Mouse (Mus musculus) embryonic facial prominence, embryonic 15.5 days (tissue): Measurements from ENCODE around the gene Ttll13. TPM values are rescaled to one million over a fixed set of nuclear protein-coding genes. Genes with fewer than 3 reads are reported as not detected.

ENCODE experiments used
- ATAC-seq: fragments of 200-750 bp; cut with Nextera tagmentation; 2 replicates; pipeline ENCODE4 v1.8.0; 2017; ENCODE audit warnings: low read depth, moderate TSS enrichment; ENCODE audit not compliant: insufficient number of reproducible peaks, low FRiP score, low TSS enrichment
- H3K27ac ChIP-seq: fragments of 300-500 bp; sonication (generic); replicated peaks from 2 replicates; pipeline ENCODE4 v1.5.1; 2015; ENCODE audit warnings: mild to moderate bottlenecking, inconsistent platforms
- H3K27me3 ChIP-seq: fragments of 300-500 bp; sonication (generic); 2 replicates; pipeline ENCODE4 v1.6.1; 2015; ENCODE audit warnings: inconsistent platforms
- H3K36me3 ChIP-seq: fragments of 300-500 bp; sonication (generic); 2 replicates; pipeline ENCODE4 v1.6.1; 2015; ENCODE audit warnings: mild to moderate bottlenecking, inconsistent platforms
- H3K4me1 ChIP-seq: fragments of 300-500 bp; sonication (generic); 2 replicates; pipeline ENCODE4 v1.6.1; 2015; ENCODE audit warnings: inconsistent platforms
- H3K4me2 ChIP-seq: fragments of 300-500 bp; sonication (generic); replicated peaks from 2 replicates; pipeline ENCODE4 v1.6.1; 2015; ENCODE audit warnings: mild to moderate bottlenecking, inconsistent platforms
- H3K4me3 ChIP-seq: fragments of 300-500 bp; sonication (generic); replicated peaks from 2 replicates; pipeline ENCODE4 v1.5.1; 2015; ENCODE audit warnings: mild to moderate bottlenecking, inconsistent platforms
- H3K9ac ChIP-seq: fragments of 300-500 bp; sonication (generic); 2 replicates; pipeline ENCODE4 v1.6.1; 2015; ENCODE audit warnings: inconsistent platforms
- H3K9me3 ChIP-seq: fragments of 300-500 bp; sonication (generic); replicated peaks from 2 replicates; pipeline ENCODE4 v1.6.1; 2016; ENCODE audit warnings: inconsistent platforms
- WGBS: fragments of 180-500 bp; shearing (Covaris S2); methylation state at CpG from one replicate; pipeline ENCODE4 v1.1.7; 2015; 5-methylcytosine and 5-hydroxymethylcytosine counted together
- polyA plus RNA-seq: library from polyadenylated mRNA; unstranded; fragments of >200 nt; fragmentation: Nextera tagmentation; extraction: Ambion mirVana; gene quantifications from 2 replicates; pipeline ENCODE4 v1.2.1, GENCODE M21; 2015

Ttll13 gene
- polyA plus RNA-seq, 1 experiment from 2014 or later: 1.6 TPM

- H3K9me3 ChIP-seq: no peaks in the 10 kb centered on the region
- H3K36me3 ChIP-seq: 0 out of 2 replicates have a peak, but pooled peaks cover 3% of the 10 kb centered on the region
- H3K27me3 ChIP-seq: no peaks in the 10 kb centered on the region
- WGBS: 56% methylated on average over 12 of the region's 12 CpGs
- no peak overlapping the region for H3K9ac ChIP-seq
- no peak overlapping the region for H3K27ac ChIP-seq
- peaks cover 95% of the 10 kb centered on the region for H3K4me1 ChIP-seq
- H3K4me2 ChIP-seq: no peak overlapping the region
- no peak for ATAC-seq
- no peak overlapping the region for H3K4me3 ChIP-seq
These were observed 42.5 kb upstream of the Ttll13 start for GRCm38 (mm10) chr7:80203638-80204096.

- H3K4me1 ChIP-seq: peaks cover 96% of the 10 kb centered on the region
- H3K36me3 ChIP-seq: 0 out of 2 replicates have a peak, but pooled peaks cover 3% of the 10 kb centered on the region
- no peak overlapping the region for H3K4me3 ChIP-seq
- 69% methylated on average over 4 of the region's 4 CpGs for WGBS
- H3K4me2 ChIP-seq: no peak overlapping the region
- H3K9ac ChIP-seq: no peak overlapping the region
- peak overlapping the region; percentile 14; the same call in 1 of the 2 replicates for H3K27ac ChIP-seq
- H3K9me3 ChIP-seq: no peaks in the 10 kb centered on the region
- H3K27me3 ChIP-seq: no peaks in the 10 kb centered on the region
- ATAC-seq: no peak
These were observed 41.8 kb upstream of the Ttll13 start for GRCm38 (mm10) chr7:80204362-80204761.

GRCm38 (mm10) chr7:80204961-80205360, 41.2 kb upstream of the Ttll13 start:
- no peak for ATAC-seq
- Histone ChIP-seq H3K27ac (0 out of 2 replicates have a peak overlapping the region, but pooled peaks have one; percentile 7), H3K9ac (no peak overlapping the region), H3K4me1 (peaks cover 96% of the 10 kb centered on the region), H3K36me3 (0 out of 2 replicates have a peak, but pooled peaks cover 3% of the 10 kb centered on the region), H3K4me3 (no peak overlapping the region), H3K4me2 (no peak overlapping the region), H3K27me3 (no peaks in the 10 kb centered on the region), H3K9me3 (no peaks in the 10 kb centered on the region)
- WGBS: 52% methylated on average over 7 of the region's 7 CpGs

- 76% methylated on average over 12 of the region's 12 CpGs for WGBS
- H3K9me3 ChIP-seq: no peaks in the 10 kb centered on the region
- no peak overlapping the region for H3K4me2 ChIP-seq
- H3K27ac ChIP-seq: peak overlapping the region; percentile 89; the same call in 1 of the 2 replicates
- H3K27me3 ChIP-seq: no peaks in the 10 kb centered on the region
- H3K4me3 ChIP-seq: no peak overlapping the region
- no peak for ATAC-seq
- H3K9ac ChIP-seq: no peak overlapping the region
- peaks cover 90% of the 10 kb centered on the region for H3K4me1 ChIP-seq
- H3K36me3 ChIP-seq: 0 out of 2 replicates have a peak, but pooled peaks cover 3% of the 10 kb centered on the region
These were observed 40.2 kb upstream of the Ttll13 start for GRCm38 (mm10) chr7:80205705-80206589.

GRCm38 (mm10) chr7:80207314-80207731, 38.9 kb upstream of the Ttll13 start:
- Histone ChIP-seq H3K36me3 (0 out of 2 replicates have a peak, but pooled peaks cover under 1% of the 10 kb centered on the region), H3K9me3 (no peaks in the 10 kb centered on the region), H3K9ac (0 out of 2 replicates have a peak overlapping the region, but pooled peaks have one; percentile 9), H3K4me3 (no peak overlapping the region), H3K27ac (peak overlapping the region; percentile 89), H3K27me3 (no peaks in the 10 kb centered on the region), H3K4me2 (peak overlapping the region; percentile 22), H3K4me1 (peaks cover 77% of the 10 kb centered on the region)
- 0 out of 2 replicates have a peak, but pooled peaks have one; percentile 9 for ATAC-seq
- 44% methylated on average over 3 of the region's 3 CpGs for WGBS

- peak; percentile 62 for ATAC-seq
- peak overlapping the region; percentile 24; the same call in 1 of the 2 replicates for H3K4me2 ChIP-seq
These were observed 38.0 kb upstream of the Ttll13 start for GRCm38 (mm10) chr7:80208026-80208642.

GRCm38 (mm10) chr7:80208738-80209430, 37.3 kb upstream of the Ttll13 start:
- peaks cover 63% of the 10 kb centered on the region for H3K4me1 ChIP-seq
- no peak for ATAC-seq
- WGBS: 67% methylated on average over 10 of the region's 10 CpGs
- H3K9me3 ChIP-seq: no peaks in the 10 kb centered on the region
- H3K4me2 ChIP-seq: peak overlapping the region; percentile 24
- peaks cover 6% of the 10 kb centered on the region; the same call in 1 of the 2 replicates for H3K36me3 ChIP-seq
- no peaks in the 10 kb centered on the region for H3K27me3 ChIP-seq
- no peak overlapping the region for H3K4me3 ChIP-seq
- peak overlapping the region; percentile 89 for H3K27ac ChIP-seq
- H3K9ac ChIP-seq: no peak overlapping the region

More at GRCm38 (mm10) chr7:80208026-80208642, 38.0 kb upstream of the Ttll13 start:
- peaks cover 1% of the 10 kb centered on the region; the same call in 1 of the 2 replicates for H3K36me3 ChIP-seq
- H3K4me1 ChIP-seq: peaks cover 69% of the 10 kb centered on the region
- no peak overlapping the region for H3K9ac ChIP-seq
- no peaks in the 10 kb centered on the region for H3K9me3 ChIP-seq
- H3K4me3 ChIP-seq: no peak overlapping the region
- H3K27me3 ChIP-seq: no peaks in the 10 kb centered on the region
- WGBS: 58% methylated on average over 18 of the region's 18 CpGs
- peak overlapping the region; percentile 89 for H3K27ac ChIP-seq

- Histone ChIP-seq H3K27me3 (no peaks in the 10 kb centered on the region), H3K9ac (no peak overlapping the region), H3K36me3 (peaks cover 9% of the 10 kb centered on the region; the same call in 1 of the 2 replicates), H3K9me3 (no peaks in the 10 kb centered on the region), H3K4me3 (no peak overlapping the region), H3K27ac (peak overlapping the region; percentile 89; the same call in 1 of the 2 replicates), H3K4me2 (no peak overlapping the region), H3K4me1 (peaks cover 55% of the 10 kb centered on the region)
- ATAC-seq: no peak
- 69% methylated on average over 6 of the region's 6 CpGs for WGBS
These were observed 36.5 kb upstream of the Ttll13 start for GRCm38 (mm10) chr7:80209669-80210068.

GRCm38 (mm10) chr7:80210982-80211381, 35.2 kb upstream of the Ttll13 start:
- 83% methylated on average over 4 of the region's 4 CpGs for WGBS

GRCm38 (mm10) chr7:80213604-80214003, 32.6 kb upstream of the Ttll13 start:
- H3K4me3 ChIP-seq: no peak overlapping the region
- peaks cover 23% of the 10 kb centered on the region for H3K4me1 ChIP-seq
- H3K9ac ChIP-seq: no peak overlapping the region
- ATAC-seq: no peak
- H3K36me3 ChIP-seq: peaks cover 41% of the 10 kb centered on the region
- 80% methylated on average over 7 of the region's 7 CpGs for WGBS
- no peaks in the 10 kb centered on the region for H3K27me3 ChIP-seq
- no peaks in the 10 kb centered on the region for H3K9me3 ChIP-seq
- no peak overlapping the region for H3K27ac ChIP-seq
- H3K4me2 ChIP-seq: no peak overlapping the region

More at GRCm38 (mm10) chr7:80210982-80211381, 35.2 kb upstream of the Ttll13 start:
- H3K4me1 ChIP-seq: peaks cover 49% of the 10 kb centered on the region
- no peak overlapping the region for H3K4me2 ChIP-seq
- H3K4me3 ChIP-seq: no peak overlapping the region
- H3K27me3 ChIP-seq: no peaks in the 10 kb centered on the region
- peaks cover 14% of the 10 kb centered on the region for H3K36me3 ChIP-seq
- no peak overlapping the region for H3K9ac ChIP-seq
- H3K9me3 ChIP-seq: no peaks in the 10 kb centered on the region
- no peak for ATAC-seq
- H3K27ac ChIP-seq: no peak overlapping the region
